Mouse (Mus musculus): Measurements from ENCODE around the gene Nkx2-3. TPM values are rescaled to one million over a fixed set of nuclear protein-coding genes. Genes with fewer than 3 reads are reported as not detected.

Gene Nkx2-3
- polyA plus RNA-seq, 1 experiment = 0.18 TPM

GRCm38 (mm10) chr19:43612501-43612971, 411 bp downstream of the Nkx2-3 start:
- peak overlapping the region; percentile 88 for H3K4me3 ChIP-seq (replicated peaks)
- TF ChIP-seq GATA1 (IDR thresholded peaks at IDR 0.05; ENCODE audit: borderline replicate concordance, low read length) (no peak), FLI1 (IDR thresholded peaks at IDR 0.05; ENCODE audit: low read length) (no peak)
- H3K9me3 ChIP-seq = no peaks in the 10 kb centered on the region
- H3K27me3 ChIP-seq (replicated peaks) = peaks cover 97% of the 10 kb centered on the region
- no peaks in the 10 kb centered on the region for H3K36me3 ChIP-seq (replicated peaks; ENCODE audit: low read length)
- peaks cover 73% of the 10 kb centered on the region for H3K4me1 ChIP-seq

GRCm38 (mm10) chr19:43613293-43614130, 1.4 kb downstream of the Nkx2-3 start:
- Histone ChIP-seq H3K4me1 (peaks cover 69% of the 10 kb centered on the region), H3K36me3 (replicated peaks; ENCODE audit: low read length) (no peaks in the 10 kb centered on the region), H3K9me3 (no peaks in the 10 kb centered on the region; the same call in 1 of the 2 replicates), H3K4me3 (replicated peaks) (peak overlapping the region; percentile 88), H3K27me3 (replicated peaks) (peaks cover 98% of the 10 kb centered on the region)
- TF ChIP-seq FLI1 (IDR thresholded peaks at IDR 0.05; ENCODE audit: low read length) (no peak), GATA1 (IDR thresholded peaks at IDR 0.05; ENCODE audit: borderline replicate concordance, low read length) (no peak)

GRCm38 (mm10) chr19:43614341-43615073, 2.4 kb downstream of the Nkx2-3 start:
- H3K27me3 ChIP-seq (replicated peaks) = peaks cover 100% of the 10 kb centered on the region
- H3K4me1 ChIP-seq = peaks cover 72% of the 10 kb centered on the region
- no peaks in the 10 kb centered on the region; the same call in 1 of the 2 replicates for H3K9me3 ChIP-seq
- no peaks in the 10 kb centered on the region for H3K36me3 ChIP-seq (replicated peaks; ENCODE audit: low read length)
- TF ChIP-seq FLI1 (IDR thresholded peaks at IDR 0.05; ENCODE audit: low read length) (no peak), GATA1 (IDR thresholded peaks at IDR 0.05; ENCODE audit: borderline replicate concordance, low read length) (no peak)
- peak overlapping the region; percentile 86 for H3K4me3 ChIP-seq (replicated peaks)

GRCm38 (mm10) chr19:43615074-43615445, 2.9 kb downstream of the Nkx2-3 start:
- TF ChIP-seq GATA1 (IDR thresholded peaks at IDR 0.05; ENCODE audit: borderline replicate concordance, low read length) (no peak), FLI1 (IDR thresholded peaks at IDR 0.05; ENCODE audit: low read length) (no peak)
- Histone ChIP-seq H3K27me3 (replicated peaks) (peaks cover 100% of the 10 kb centered on the region), H3K36me3 (replicated peaks; ENCODE audit: low read length) (no peaks in the 10 kb centered on the region)

GRCm38 (mm10) chr19:43615571-43616414, 3.7 kb downstream of the Nkx2-3 start:
- peak overlapping the region; percentile 80 for H3K4me3 ChIP-seq (replicated peaks)
- peaks cover 59% of the 10 kb centered on the region for H3K4me1 ChIP-seq
- no peak for TF ChIP-seq GATA1 (IDR thresholded peaks at IDR 0.05; ENCODE audit: borderline replicate concordance, low read length)
- TF ChIP-seq FLI1 (IDR thresholded peaks at IDR 0.05; ENCODE audit: low read length) = no peak
- H3K36me3 ChIP-seq (replicated peaks; ENCODE audit: low read length) = no peaks in the 10 kb centered on the region
- H3K9me3 ChIP-seq = no peaks in the 10 kb centered on the region; the same call in 1 of the 2 replicates
- H3K27me3 ChIP-seq (replicated peaks) = peaks cover 100% of the 10 kb centered on the region

More at GRCm38 (mm10) chr19:43615074-43615445, 2.9 kb downstream of the Nkx2-3 start:
- Histone ChIP-seq H3K4me3 (replicated peaks) (peak overlapping the region; percentile 86), H3K4me1 (peaks cover 66% of the 10 kb centered on the region), H3K9me3 (no peaks in the 10 kb centered on the region; the same call in 1 of the 2 replicates)

- peak overlapping the region; percentile 50 for H3K4me3 ChIP-seq (replicated peaks)
- H3K4me1 ChIP-seq = peaks cover 53% of the 10 kb centered on the region
- H3K9me3 ChIP-seq = no peaks in the 10 kb centered on the region; the same call in 1 of the 2 replicates
- TF ChIP-seq FLI1 (IDR thresholded peaks at IDR 0.05; ENCODE audit: low read length) (no peak), GATA1 (IDR thresholded peaks at IDR 0.05; ENCODE audit: borderline replicate concordance, low read length) (no peak)
- H3K36me3 ChIP-seq (replicated peaks; ENCODE audit: low read length) = no peaks in the 10 kb centered on the region
- peaks cover 100% of the 10 kb centered on the region for H3K27me3 ChIP-seq (replicated peaks)
These were observed 4.3 kb downstream of the Nkx2-3 start for GRCm38 (mm10) chr19:43616415-43616861.

- H3K27me3 ChIP-seq (replicated peaks) = peaks cover 100% of the 10 kb centered on the region
- H3K4me1 ChIP-seq = peaks cover 48% of the 10 kb centered on the region
- no peak overlapping the region for H3K4me3 ChIP-seq (replicated peaks)
- H3K36me3 ChIP-seq (replicated peaks; ENCODE audit: low read length) = no peaks in the 10 kb centered on the region
- TF ChIP-seq FLI1 (IDR thresholded peaks at IDR 0.05; ENCODE audit: low read length) (no peak), GATA1 (IDR thresholded peaks at IDR 0.05; ENCODE audit: borderline replicate concordance, low read length) (no peak)
- H3K9me3 ChIP-seq = no peaks in the 10 kb centered on the region; the same call in 1 of the 2 replicates
These were observed 4.8 kb downstream of the Nkx2-3 start for GRCm38 (mm10) chr19:43616889-43617288.

- H3K4me1 ChIP-seq = peaks cover 38% of the 10 kb centered on the region
- H3K27me3 ChIP-seq (replicated peaks) = peaks cover 98% of the 10 kb centered on the region
- H3K9me3 ChIP-seq = no peaks in the 10 kb centered on the region; the same call in 1 of the 2 replicates
- TF ChIP-seq FLI1 (IDR thresholded peaks at IDR 0.05; ENCODE audit: low read length) (no peak), GATA1 (IDR thresholded peaks at IDR 0.05; ENCODE audit: borderline replicate concordance, low read length) (no peak)
- no peak overlapping the region for H3K4me3 ChIP-seq (replicated peaks)
- no peaks in the 10 kb centered on the region for H3K36me3 ChIP-seq (replicated peaks; ENCODE audit: low read length)
These were observed 5.7 kb downstream of the Nkx2-3 start for GRCm38 (mm10) chr19:43617761-43618349.
